Mouse (Mus musculus): ENCODE measurements around the gene Gnaz.

Gene Gnaz

GRCm38 (mm10) chr10:75065691-75066090, 98.7 kb downstream of the Gnaz start:
- no peak for DNase-seq
